Comparison of ENCODE assay signal across 7 mouse cellular contexts in the genomic region with DNA sequence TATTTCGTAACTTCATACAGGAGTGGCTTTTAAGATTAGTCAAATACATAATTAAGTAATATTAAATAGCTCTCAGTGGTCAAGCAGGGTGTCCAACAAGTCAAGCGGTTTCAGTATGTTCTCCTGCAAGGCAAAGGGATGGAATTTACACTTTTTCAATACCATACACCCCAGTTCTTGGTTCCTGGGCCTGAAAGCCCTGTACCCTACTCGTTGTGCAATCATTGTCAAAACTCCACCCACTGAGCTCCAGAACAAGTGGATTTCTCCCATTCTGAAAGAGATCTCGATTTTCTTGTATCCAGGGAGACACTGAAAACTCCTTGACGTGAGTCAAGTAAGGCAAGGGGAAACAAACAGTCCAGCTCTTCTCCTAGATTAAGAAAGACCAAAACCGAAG. TPM values are rescaled to one million over a fixed set of nuclear protein-coding genes. Genes with fewer than 3 reads are reported as not detected.
DNase-seq lines count a peak whose midpoint lies in the region; ATAC-seq and TF ChIP-seq lines count a peak whose summit lies in the region.

No protein-coding gene starts in this region.

- in situ Hi-C loops in CH12.LX (cut with MboI; ENCODE audit: low pct_ligation_motif_present, low pct_unique_long_range_greater_than_20kb, low sequenced_read_pairs), result loop anchor here (25.0 kb wide), 1 partner anchor 91 kb away; no protein-coding TSS in a partner anchor

- peaks cover 23% of the 10 kb centered on the region for H3K79me2 ChIP-seq in CH12.LX (replicated peaks; ENCODE audit: control insufficient read depth, extremely low read depth, insufficient read depth, poor library complexity, severe bottlenecking)

- WGBS in heart, embryonic 13.5 days, result 40% methylated on average over 6 of the region's 6 CpGs
- 30% methylated on average over 6 of the region's 6 CpGs for WGBS in stomach, embryonic 15.5 days

- no peak for ATAC-seq in heart, embryonic 13.5 days (ENCODE audit: extremely low read depth, insufficient number of reproducible peaks, low FRiP score, low TSS enrichment)
- ATAC-seq in stomach, embryonic 15.5 days (ENCODE audit: insufficient read depth, low FRiP score, low read depth), result no peak

- TF ChIP-seq RAD21 in CH12.LX (IDR thresholded peaks at IDR 0.05; ENCODE audit: low read depth, low read length), result no peak

- TF ChIP-seq CTCF in CH12.LX (conservative IDR thresholded peaks at IDR 0.05 in 1 of 2, IDR thresholded peaks at IDR 0.05 in 1 of 2; ENCODE audit: low read depth in 2 of 2, low read length in 2 of 2), result no peak

- dilution Hi-C loops in CH12.LX (cut with MboI; ENCODE audit: extremely low pct_ligation_motif_present, extremely low pct_unique_long_range_greater_than_20kb, low sequenced_read_pairs), result no loop called here

- H3K27me3 ChIP-seq in CH12.LX (replicated peaks), result no peaks in the 10 kb centered on the region
- peaks cover 4% of the 10 kb centered on the region for H3K27me3 ChIP-seq in heart, embryonic 13.5 days (replicated peaks)
- H3K27me3 ChIP-seq in stomach, embryonic 15.5 days (replicated peaks), result no peaks in the 10 kb centered on the region

- H3K4me3 ChIP-seq in CH12.LX (replicated peaks in 1 of 3; ENCODE audit: low read depth in 2 of 3, low read length in 2 of 3, poor library complexity in 1 of 3), result peak overlapping the region; percentile 69 to 96 (median 76)
- H3K4me3 ChIP-seq in heart, embryonic 13.5 days, result peak overlapping the region; percentile 66
- peak overlapping the region; percentile 61 for H3K4me3 ChIP-seq in stomach, embryonic 15.5 days (replicated peaks)

- no peak for TF ChIP-seq POLR2A in CH12.LX (IDR thresholded peaks at IDR 0.05; ENCODE audit: low read depth, low read length)

- H3K9me3 ChIP-seq in CH12.LX (replicated peaks; ENCODE audit: low read length), result no peaks in the 10 kb centered on the region
- no peaks in the 10 kb centered on the region for H3K9me3 ChIP-seq in heart, embryonic 13.5 days
- no peaks in the 10 kb centered on the region for H3K9me3 ChIP-seq in stomach, embryonic 15.5 days

- 0 out of 2 replicates have a peak, but pooled peaks have one; percentile 10 for TF ChIP-seq EP300 in CH12.LX (IDR thresholded peaks at IDR 0.05; ENCODE audit: low read length)

- H3K27ac ChIP-seq in CH12.LX (ENCODE audit: insufficient read depth, low read depth), result no peak overlapping the region
- no peak overlapping the region for H3K27ac ChIP-seq in heart, embryonic 13.5 days (replicated peaks)
- H3K27ac ChIP-seq in stomach, embryonic 15.5 days, result no peak overlapping the region

- H3K4me2 ChIP-seq in CH12.LX (ENCODE audit: insufficient read depth, low read depth, poor library complexity, severe bottlenecking), result peak overlapping the region; percentile 96
- H3K4me2 ChIP-seq in heart, embryonic 13.5 days, result peak overlapping the region; percentile 87
- H3K4me2 ChIP-seq in stomach, embryonic 15.5 days, result peak overlapping the region; percentile 78

- H3K9ac ChIP-seq in CH12.LX (ENCODE audit: insufficient read depth, low read depth), result peak overlapping the region; percentile 78
- H3K9ac ChIP-seq in heart, embryonic 13.5 days, result no peak overlapping the region; the same call in 1 of the 2 replicates
- no peak overlapping the region for H3K9ac ChIP-seq in stomach, embryonic 15.5 days

- H3K36me3 ChIP-seq in CH12.LX (replicated peaks in 1 of 2; ENCODE audit: control insufficient read depth in 1 of 2, insufficient read depth in 1 of 2, low read length in 1 of 2), result peaks cover 0 to 8% of the 10 kb centered on the region in 2 experiments
- H3K36me3 ChIP-seq in heart, embryonic 13.5 days, result no peaks in the 10 kb centered on the region
- no peaks in the 10 kb centered on the region for H3K36me3 ChIP-seq in stomach, embryonic 15.5 days

- H3K4me1 ChIP-seq in CH12.LX (ENCODE audit: control insufficient read depth in 1 of 2, insufficient read depth in 2 of 2), result no peaks in the 10 kb centered on the region; a peak in 1 of 4 replicates
- H3K4me1 ChIP-seq in heart, embryonic 13.5 days, result no peaks in the 10 kb centered on the region
- no peaks in the 10 kb centered on the region for H3K4me1 ChIP-seq in stomach, embryonic 15.5 days

- DNase-seq in CH12.LX (ENCODE audit: extremely low read depth), result no peak
- DNase-seq in NIH3T3 (ENCODE audit: low read depth), result peak; percentile 58
- peak; percentile 51 to 68 for DNase-seq in lung, adult 18-20 months
- DNase-seq in yolk sac, embryonic 10.5 days (ENCODE audit: low spot score), result no peak
- DNase-seq in thymus, postnatal 36 days, result no peak

TF ChIP-seq in CH12.LX, 34 proteins besides CTCF, POLR2A, EP300 and RAD21:
- 0 out of 2 replicates have a peak, but pooled peaks have one; percentile 1 for TF ChIP-seq MYC (IDR thresholded peaks at IDR 0.05; ENCODE audit: low read depth, low read length)
- TF ChIP-seq SIN3A (IDR thresholded peaks at IDR 0.05; ENCODE audit: low read length), result no peak
- no peak for TF ChIP-seq E2F4 (IDR thresholded peaks at IDR 0.05; ENCODE audit: insufficient replicate concordance, low read depth, low read length)
- TF ChIP-seq USF1 (IDR thresholded peaks at IDR 0.05; ENCODE audit: low read depth, low read length), result no peak
TF ChIP-seq in CH12.LX: peak in this region for 1.

RNA-seq across cellular contexts. Expression of a gene that starts 1.2 kb away (rescaled TPM):
- total RNA-seq in CH12.LX (2012; rRNA removed), result 12.7 and 13.7 TPM in 2 replicates
- total RNA-seq in CH12.LX (2014; rRNA removed), result 29.2 and 33.2 TPM in 2 replicates
- polyA plus RNA-seq in CH12.LX (2012; ENCODE audit: insufficient read length, low read depth), result 20.7 and 22.1 TPM in 2 replicates
- 9.3 and 10.9 TPM in 2 replicates for polyA plus RNA-seq in heart, embryonic 13.5 days (2015; fragmentation: Nextera tagmentation; extraction: Ambion mirVana)
- polyA plus RNA-seq in stomach, embryonic 15.5 days (2015; fragmentation: Nextera tagmentation; extraction: Ambion mirVana), result 12.9 and 15.6 TPM in 2 replicates

Comparison
In these comparisons a context has a peak if more than half of its experiments do, and no peak if none do; other contexts are left out.
1. DNase-seq: peak in NIH3T3 (single experiment) and lung, adult 18-20 months (2 of 2); none in CH12.LX (single experiment), yolk sac, embryonic 10.5 days (single experiment) and thymus, postnatal 36 days (0 of 2).
2. Peak in every context shown above with its lines, with median percentiles within 50 percentile points of each other: H3K4me2 ChIP-seq and H3K4me3 ChIP-seq.